Mouse (Mus musculus) small intestine, adult 2 months (tissue): ENCODE measurements around the gene H2al1d.

ENCODE experiments used
- CTCF ChIP-seq: fragments of 200-500 bp; IDR thresholded peaks from 2 replicates; pipeline ENCODE4 v1.5.1; 2012; ENCODE audit warnings: low read depth, mild to moderate bottlenecking, control low read depth, inconsistent platforms, low read length, moderate library complexity, mixed read lengths; ENCODE audit not compliant: insufficient replicate concordance, insufficient read length; ENCODE audit errors: extremely low read depth
- POLR2A ChIP-seq: fragments of 200-500 bp; IDR thresholded peaks from 2 replicates; pipeline ENCODE4 v1.6.1; 2012; ENCODE audit warnings: low read depth, mild to moderate bottlenecking, control low read depth, inconsistent platforms, low read length, moderate library complexity

DNA sequence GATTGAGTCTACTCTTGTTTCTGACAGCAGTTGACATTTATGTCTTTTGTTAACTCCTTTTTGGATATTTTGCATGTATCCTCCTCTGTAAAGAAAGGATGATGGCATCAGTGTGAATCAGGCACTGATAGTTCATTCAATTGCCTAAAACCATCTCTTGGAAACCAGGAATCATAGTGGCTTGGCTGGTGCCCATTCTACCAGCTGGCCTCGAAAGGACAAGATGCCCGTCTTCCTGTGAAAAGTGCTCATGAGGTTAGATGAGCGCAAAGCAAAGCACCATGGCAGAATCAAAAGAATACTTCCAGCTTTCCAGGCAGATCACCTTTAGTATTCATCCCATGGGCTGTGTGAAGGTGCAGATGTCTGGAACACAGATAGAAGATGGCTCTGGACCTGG is 38.1 kb downstream of the H2al1d start:
- TF ChIP-seq CTCF (no peak), POLR2A (no peak)
